Mouse (Mus musculus): ENCODE results near the gene Noct.
A peak's percentile ranks its signal among the peaks of the same experiment; 100 is the strongest.

Noct gene

DNA sequence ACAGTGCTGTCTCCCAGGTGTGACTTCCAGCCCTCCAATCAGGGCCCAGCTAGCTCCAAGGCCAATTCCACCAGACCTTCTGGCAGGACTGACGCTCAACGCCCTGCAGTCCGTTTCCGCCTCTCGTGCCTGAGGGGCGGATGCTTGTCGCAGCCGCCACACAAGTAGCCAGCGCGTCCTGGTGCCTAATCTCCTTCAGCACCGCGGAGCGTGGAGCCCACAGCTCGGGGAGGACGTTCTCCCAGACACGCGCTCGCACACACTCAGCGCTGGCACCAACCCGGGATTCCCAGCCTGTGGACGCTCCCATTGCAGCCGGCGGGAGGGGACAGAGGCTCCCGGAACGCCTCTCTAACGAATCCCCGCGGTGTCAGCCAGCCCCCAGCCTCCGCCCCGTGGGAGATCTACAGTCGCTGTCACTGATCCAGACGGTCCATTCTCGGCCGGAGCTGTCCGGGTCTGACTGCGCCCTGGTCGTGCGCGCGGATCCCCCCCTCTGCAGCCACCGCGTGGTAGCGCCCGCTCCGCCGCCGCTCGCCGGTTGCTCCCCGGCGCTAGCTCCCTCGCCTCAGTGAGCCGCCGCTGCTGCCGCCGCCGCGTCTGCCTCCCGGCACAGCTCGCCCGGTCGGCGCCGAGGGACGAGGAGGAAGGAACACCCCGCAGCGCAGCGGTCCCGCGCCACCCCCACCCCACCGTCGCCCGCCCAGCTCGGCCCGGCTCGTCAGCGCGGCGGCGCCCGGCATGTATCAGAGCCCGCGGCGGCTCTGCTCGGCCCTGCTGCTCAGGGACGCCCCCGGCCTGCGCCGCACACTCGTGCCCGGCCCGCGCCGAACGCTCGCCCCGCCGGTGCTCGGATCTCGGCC, at the start of gene Noct:
Noct (plus strand) TSS at position 85 of the 863 bp plus-strand sequence.
- DNase-seq (ENCODE audit: low read depth, low spot score) = peak; percentile 84

DNA sequence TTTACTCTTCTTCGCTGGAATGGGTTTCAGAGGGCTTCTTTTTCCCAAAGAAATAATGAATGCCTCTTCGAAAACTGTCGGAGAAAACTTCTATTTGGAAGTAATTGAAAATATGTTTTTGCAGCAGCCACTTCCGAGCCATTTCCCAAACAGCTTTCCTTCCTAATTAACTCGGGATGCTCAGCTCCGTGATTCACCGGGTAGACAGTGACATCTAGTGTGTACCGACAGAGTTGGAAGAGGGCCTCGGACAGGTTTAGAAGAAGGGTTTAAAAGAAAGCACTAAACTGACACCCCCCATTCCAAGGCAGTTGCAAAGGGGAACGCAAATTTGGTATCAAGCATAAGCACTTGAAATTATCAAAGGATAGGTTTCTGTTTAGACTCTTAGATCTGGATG, 46.1 kb upstream of the Noct start:
- DNase-seq (ENCODE audit: low read depth, low spot score) = no peak

DNA sequence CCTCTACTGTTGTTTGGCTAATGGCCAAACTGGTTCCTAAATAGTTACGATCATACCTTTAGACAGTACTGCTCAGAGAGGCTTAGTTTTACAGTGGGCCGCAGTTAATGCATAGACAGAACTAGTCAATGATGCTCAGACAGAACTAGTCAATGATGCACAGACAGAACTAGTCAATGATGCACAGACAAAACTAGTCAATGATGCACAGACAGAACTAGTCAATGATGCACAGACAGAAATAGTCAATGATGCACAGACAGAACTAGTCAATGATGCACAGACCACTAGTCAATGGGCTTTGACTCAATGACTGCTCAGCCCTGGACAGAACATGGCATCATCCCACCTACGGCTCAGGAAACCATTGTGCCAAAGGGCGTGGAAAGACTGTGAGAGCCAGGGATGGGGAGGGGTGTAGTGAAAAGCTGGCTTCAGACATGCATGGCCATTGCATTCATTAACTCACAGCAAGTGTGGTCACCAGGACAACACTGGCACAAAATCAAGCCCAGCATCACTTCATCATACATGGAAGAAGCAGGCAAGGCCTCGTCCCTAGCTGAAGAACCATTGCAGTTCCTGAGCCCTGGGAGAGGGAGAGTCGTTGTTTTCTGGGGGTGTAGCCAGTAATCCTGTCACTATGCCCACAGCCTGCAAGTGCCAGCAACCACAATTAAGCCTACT, 44.6 kb upstream of the Noct start:
- DNase-seq (ENCODE audit: low read depth, low spot score) = no peak

DNA sequence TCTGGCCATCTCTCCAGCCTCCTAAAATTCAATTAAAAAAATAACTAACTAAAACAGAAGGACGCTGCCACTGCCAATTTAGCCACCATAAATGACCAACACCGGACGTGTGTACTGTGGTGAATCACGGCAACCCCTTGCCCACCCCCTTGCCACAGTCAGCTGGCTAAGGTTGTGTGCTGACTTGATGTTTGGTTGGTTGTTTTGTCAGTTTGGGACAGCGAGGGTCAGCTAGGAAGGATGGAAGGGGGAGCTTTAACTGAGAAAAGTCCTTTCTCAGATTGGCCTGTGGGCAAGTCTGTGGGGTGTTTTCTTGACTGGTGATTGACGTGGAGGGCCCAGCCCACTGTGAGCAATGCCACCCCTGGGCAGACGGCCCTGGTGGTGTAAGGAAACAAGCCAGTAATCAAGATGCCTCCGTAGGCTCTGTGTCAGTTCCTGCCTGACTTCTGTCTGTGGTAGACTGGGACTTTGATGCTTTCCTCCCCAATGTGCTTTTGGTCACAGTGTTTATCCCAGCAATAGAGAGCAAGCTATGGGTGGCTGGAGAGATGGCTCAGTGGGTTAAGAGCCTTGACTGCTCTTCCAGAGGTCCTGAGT, 43.8 kb upstream of the Noct start:
- DNase-seq (ENCODE audit: low read depth, low spot score) = no peak

DNA sequence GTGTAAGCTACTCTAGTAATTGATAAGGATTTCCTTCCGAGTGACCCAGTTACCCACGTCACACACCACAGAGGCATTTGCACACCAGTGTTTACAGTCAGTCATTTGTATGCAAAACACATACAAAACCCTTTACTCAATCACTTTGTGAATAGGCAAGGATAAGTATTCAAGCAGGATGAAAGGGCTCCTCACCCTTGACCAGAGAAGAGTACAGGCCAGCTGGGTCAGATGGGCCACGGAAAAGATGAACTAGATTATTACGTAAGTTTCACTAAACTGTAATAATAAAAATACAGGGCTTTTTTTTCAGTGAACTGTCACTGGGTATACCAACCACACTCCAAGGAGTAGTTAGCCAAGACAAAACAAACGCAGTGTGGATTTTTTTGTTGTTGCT, 41.8 kb upstream of the Noct start:
- no peak for DNase-seq (ENCODE audit: low read depth, low spot score)

DNA sequence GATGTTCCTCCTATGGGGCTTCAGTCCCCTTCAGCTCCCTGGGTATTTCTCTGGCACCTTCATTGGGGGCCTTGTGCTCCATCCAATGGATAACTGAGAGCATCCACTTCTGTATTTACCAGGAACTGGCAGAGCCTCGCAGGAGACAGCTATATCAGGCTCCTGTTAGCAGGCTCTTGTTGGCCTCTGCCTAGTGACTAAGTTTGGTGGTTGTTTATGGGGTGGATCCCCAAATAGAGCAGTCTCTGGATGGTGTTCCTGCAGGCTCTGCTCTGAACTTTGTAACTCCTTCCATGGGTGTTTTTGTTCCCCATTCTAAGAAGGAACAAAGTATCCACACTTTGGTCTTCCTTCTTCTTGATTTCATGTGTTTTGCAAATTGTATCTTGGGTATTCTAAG, 40.7 kb upstream of the Noct start:
- peak; percentile 55 for DNase-seq (ENCODE audit: low read depth, low spot score)

DNA sequence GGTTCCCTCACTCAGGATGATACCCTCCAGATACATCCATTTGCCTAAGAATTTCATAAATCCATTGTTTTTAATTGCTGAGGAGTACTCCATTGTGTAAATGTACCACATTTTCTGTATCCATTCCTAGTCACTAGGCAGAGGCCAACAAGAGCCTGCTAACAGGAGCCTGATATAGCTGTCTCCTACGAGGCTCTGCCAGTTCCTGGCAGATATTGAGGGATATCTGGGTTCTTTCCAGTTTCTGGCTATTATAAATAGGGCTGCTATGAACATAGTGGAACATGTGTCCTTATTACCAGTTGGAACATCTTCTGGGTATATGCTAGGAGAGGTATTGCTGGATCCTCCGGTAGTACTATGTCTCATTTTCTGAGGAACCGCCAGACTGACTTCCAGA, 40.3 kb upstream of the Noct start:
- DNase-seq (ENCODE audit: low read depth, low spot score) = peak; percentile 57

DNA sequence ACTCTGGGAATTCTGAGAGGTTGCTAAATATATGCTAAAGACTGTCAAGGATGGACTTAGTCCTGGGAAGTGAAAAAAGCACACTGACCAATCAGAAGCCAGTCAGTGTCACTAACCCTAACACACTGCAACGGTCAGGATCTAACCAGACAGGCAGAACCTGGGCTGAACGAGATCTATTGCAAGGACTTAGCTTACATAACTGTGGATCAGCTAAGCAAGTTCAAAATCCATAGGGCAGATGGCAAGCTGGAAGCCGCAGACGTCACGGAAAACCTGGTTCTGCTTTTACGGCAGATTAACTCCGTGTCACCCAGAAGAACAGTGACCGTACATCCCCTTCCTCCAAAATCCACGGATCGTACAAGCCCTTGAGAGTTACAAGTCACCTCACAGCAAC, 39.5 kb upstream of the Noct start:
- DNase-seq (ENCODE audit: low read depth, low spot score) = peak; percentile 34

DNA sequence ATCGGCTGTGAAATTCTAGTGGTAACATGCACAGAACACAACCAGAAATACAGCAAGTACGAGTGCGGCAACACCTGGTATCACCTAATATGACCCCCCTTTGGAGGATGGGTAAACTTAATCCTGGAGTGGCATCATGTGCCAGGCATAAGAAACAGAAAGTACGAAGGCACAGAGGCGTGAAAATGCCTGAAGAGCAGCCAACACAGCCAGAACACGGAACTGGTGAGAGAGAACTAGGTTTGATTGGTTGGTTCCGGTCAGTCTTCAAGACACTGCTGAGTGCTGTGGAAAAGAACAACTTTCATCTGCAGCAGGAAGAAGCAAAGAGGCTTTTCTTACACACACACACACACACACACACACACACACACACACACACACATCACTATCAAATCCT, 38.8 kb upstream of the Noct start:
- DNase-seq (ENCODE audit: low read depth, low spot score) = peak; percentile 69

DNA sequence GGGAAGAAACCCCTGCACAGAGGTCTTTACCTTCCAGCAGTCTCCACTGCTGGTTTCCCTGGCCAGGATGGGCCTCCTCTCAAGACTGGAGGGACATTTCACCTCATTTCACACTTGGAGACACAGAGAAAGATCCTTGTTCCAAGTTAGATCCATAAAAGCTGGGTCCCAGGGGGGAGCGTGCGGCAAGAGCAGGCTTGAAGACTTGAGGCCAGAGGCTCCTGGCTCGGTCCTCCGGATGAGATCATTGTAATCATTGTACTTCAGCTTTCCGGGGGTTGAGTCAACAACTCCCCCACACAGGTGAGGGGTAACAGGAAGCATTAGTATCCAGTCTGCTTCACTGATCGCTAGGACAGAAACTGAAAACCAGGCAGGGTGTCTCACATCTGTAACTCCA, 30.2 kb upstream of the Noct start:
- DNase-seq (ENCODE audit: low read depth, low spot score) = peak; percentile 72

DNA sequence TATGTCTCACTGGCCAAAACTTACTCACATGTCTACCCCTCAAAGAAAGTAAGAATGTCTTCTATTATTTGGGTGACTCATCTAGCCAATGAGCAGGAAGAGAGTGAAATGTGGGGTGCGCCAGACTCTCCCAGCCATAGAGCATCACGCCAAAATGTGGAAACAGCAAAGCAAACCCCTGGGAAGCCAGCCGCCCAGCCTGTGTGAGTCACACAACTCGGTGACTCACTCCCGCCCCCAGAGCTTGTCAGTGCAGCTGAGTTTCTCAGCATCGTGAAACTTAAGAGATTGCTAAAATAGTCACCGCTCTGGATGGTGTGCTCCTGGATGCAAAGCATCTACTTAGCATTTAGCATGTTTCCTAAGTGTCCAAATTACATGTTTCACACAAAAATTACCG, 28.9 kb upstream of the Noct start:
- DNase-seq (ENCODE audit: low read depth, low spot score) = peak; percentile 79

DNA sequence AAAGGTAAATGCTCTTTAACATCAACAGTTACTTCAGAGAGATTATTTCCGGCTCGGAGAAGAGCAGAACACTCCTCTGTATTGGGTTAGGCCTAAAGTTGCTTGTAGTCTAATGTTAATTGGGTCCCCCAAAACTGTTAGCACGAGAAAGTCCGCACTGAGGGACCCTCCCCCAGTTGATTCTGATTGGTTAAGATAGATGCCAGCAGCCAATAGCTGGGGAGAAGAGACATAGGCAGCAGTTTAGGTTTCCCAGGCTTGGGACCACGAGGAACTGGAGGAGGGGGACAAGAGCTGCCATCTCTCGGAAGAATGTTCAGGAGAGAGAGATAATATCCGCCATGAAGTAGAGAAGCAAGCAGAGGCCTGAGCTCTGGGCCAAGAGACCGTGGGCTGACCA, 28.5 kb upstream of the Noct start:
- DNase-seq (ENCODE audit: low read depth, low spot score) = no peak

DNA sequence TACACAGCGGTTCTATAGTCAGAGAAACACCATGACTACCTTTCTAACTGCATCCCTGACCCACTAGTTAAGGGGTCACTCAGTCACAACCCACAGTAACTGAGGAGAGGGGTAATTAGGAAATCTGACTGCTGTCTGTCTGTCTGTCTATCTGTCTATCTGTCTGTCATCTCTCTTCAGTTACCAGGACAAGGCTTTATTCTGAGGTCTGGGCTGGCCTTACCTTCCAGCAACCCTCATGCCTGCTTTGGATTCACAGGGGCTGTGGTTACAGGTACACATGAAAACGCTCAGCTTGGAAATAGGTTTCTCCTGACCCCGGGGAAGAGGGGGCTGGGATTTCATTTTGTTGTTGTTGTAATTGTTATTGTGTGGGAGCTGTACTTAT, 27.5 kb upstream of the Noct start:
- no peak for DNase-seq (ENCODE audit: low read depth, low spot score)

DNA sequence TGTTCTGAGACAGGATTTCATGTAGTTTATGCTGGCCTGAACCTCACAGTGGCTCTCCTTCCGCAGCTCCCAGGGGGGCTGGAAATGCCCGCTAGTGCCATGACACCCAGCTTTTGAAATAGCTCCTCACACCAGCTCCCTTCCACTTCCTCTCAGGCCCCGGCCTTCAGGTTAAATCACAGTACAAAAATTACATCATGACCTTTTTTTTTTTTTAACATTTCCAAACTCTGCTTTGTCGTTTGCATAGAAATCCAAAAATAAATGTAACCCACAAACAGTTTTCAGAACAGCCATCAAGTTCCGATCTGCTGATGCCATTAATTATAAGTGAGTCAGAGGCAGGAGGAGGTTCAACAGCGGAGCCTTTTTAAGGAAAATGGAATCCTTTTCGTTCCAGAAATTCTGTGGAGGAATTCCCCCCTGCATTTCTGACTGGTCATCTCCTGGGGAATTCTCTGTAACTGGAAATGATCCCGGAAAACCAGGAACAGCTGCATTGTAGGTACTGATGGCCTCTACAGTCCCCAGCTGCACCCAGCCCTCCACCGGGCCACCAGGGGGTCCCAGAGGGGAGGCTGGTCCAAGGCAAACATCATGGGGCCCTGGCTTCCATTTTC, 27.0 kb upstream of the Noct start:
- DNase-seq (ENCODE audit: low read depth, low spot score) = peak; percentile 56

DNA sequence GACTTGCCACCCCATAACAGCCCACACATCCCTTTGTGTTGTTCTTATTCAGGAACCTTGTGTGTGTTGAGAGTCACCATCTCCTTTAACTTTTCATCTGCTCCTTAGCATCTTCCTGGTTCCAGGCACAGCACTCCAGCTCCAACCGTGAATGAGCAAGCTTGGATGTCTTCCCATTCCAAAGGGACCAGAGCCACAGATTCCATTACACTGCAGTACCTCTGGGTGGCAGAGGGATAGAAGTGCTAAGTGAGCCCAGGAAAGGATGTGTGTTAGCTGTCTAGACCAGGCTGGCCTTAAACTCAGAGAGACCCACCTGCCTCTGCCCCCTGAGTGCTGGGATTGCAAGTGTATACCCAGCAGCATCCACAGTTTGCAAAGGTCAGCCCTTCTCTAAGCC, 26.0 kb upstream of the Noct start:
- DNase-seq (ENCODE audit: low read depth, low spot score) = no peak

DNA sequence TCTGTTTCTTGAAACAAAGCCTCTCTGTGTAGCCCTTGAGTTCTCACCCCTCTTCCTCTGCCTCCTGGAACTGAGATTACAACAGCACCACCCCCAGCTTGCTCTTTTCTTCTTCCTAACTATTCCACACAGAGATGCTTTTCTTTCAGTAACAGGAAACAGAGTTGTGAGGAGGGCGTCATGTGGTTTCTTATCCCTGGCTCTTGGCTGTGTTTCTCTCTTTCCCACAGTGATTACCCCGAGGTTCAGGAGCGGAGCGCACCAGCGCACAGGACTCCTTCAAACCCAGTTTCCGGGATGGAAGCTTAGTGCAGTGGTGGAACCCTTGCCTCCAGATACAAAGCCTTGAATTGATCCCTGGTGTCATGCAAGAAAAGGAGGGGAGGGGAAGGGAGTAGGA, 25.1 kb upstream of the Noct start:
- DNase-seq (ENCODE audit: low read depth, low spot score) = no peak

DNA sequence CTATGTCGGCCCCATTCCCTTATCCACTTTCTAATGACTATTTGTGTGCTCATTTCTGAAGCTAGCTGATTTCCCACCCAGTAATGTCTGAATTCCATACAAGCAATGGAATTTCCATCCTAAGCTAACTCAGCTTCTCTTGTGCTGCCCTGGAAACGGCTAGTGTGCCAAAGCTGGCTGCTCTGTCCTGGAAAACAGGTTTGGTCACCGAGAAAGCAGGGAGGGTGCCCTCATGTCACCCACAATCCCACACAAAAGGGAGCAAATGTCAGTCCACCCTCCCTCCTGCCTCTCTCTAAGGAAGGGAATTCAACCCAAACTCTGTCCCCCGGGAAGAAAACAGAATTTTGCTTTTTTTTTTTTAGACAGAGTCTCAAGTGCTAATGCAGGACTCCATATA, 23.9 kb upstream of the Noct start:
- no peak for DNase-seq (ENCODE audit: low read depth, low spot score)

DNA sequence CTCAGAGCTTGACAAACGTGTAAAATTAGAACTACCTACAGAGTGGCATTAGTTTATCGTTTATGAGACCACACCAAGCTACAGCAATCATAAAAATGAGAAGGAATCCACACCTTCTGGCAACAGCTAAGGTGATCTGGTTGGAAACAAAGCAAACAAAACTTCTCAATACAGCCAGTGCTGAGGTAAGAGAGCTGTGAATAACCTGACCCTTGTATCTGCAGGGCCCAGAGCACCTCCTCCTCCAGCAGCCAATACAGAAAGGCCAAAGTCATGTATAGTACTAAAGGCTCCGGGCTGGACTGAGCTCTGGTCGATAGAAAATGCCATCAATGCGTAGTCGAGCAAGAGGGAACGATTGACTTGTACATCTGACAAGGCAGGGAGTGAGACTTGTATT, 23.4 kb upstream of the Noct start:
- no peak for DNase-seq (ENCODE audit: low read depth, low spot score)

DNA sequence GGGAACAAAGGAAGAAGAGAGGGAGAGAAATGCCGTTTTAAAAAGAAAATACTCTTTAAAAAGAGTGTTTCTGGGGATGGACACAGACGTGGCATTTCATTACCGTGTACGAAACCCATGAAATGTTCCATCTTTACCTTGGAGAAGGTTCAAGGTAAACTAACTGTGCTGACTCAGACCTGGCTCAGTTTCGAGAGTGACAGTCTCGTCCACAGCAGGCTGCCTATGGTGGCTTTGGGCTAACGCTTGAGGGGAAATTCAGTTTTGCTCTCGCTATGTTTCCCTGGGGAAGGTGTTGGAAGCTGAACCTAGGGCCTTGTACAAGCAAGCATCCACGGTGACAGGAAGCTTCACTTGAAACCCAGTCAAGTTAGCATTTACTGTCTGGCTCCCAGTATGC, 22.3 kb upstream of the Noct start:
- DNase-seq (ENCODE audit: low read depth, low spot score) = no peak

DNA sequence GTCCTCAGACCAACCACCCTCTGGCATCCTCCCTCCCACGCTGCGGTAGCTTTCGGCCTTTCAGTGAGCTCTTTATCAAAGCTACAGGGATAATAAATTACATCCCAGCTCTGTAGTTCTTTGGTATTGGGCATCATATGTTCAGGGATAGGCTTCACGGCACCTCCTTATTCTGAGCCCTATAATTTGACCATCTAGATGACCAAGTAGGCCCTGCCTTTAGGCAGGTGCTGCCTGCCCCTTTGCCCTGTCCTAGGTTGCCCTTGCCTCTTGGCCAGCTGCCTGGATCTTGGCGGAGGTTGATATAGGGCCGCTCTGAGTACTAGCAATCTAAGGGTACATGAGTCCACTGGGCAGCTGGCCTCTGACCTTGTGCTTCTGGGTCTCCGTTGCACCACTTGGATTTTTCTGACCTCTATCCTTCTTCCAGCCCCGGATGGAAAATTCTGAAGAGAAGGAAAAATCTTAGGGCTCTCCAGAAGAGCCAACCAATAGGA, 21.7 kb upstream of the Noct start:
- DNase-seq (ENCODE audit: low read depth, low spot score) = peak; percentile 84

DNA sequence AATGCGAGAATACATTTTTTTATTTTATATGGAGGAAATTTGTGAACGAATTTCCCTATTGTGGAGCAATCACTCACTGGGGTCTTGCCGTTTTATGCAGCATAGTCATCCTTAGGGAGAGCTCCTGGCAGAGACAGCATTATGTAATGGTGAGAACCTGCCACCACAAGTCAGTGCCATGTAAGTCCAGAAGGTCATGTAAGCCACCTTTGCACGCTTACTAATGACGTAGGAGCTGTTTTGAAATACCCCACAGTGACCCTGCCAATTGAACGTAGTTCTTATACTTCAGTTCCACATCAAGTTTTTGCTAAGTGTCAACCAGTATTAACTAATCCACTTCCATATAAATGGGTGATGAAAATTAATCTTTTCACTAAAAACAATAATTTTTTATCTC, 20.3 kb upstream of the Noct start:
- peak; percentile 65 for DNase-seq (ENCODE audit: low read depth, low spot score)

DNA sequence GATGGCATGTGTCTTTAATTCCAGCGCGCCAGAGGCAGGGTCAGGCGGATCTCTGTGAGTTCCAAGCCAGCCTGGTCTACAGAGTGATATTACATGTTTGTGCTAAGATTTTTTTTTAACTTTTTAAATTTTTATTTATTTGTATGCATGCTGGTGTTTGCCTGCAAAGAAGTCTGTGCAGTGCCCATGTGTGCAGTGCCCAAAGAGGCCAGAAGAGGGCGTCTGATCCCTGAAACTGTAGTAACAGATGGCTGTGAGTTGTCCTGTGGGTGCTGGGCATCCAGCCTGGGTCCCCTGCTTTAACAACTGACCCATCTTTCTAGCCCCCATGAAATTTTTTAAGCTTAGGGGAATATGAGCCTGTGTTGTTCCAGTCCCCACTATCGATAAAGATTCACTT, 19.8 kb upstream of the Noct start:
- DNase-seq (ENCODE audit: low read depth, low spot score) = no peak
